Mouse (Mus musculus) E14TG2a.4 (cell line): ENCODE data around the gene Angpt4.
A peak's percentile ranks its signal among the peaks of the same experiment; 100 is the strongest.

Experiments
- CTCF ChIP-seq: conservative IDR thresholded peaks from 2 replicates; pipeline ENCODE4 v1.5.1; 2014; ENCODE audit warnings: low read length
- NANOG ChIP-seq: IDR thresholded peaks from 2 replicates; pipeline ENCODE4 v1.6.1; 2014; ENCODE audit warnings: borderline replicate concordance, low read length, mixed read lengths

GRCm38 (mm10) chr2:151874551-151874950, 36.5 kb upstream of the Angpt4 start:
- peak; percentile 40 for TF ChIP-seq CTCF
- no peak for TF ChIP-seq NANOG
